Comparison of ENCODE assay signal across 7 mouse cellular contexts in genomic region chr9:86742959-86743911, GRCm38 (mm10). TPM values are rescaled to one million over a fixed set of nuclear protein-coding genes. Genes with fewer than 3 reads are reported as not detected.
DNase-seq lines count a peak whose midpoint lies in the region; ATAC-seq and TF ChIP-seq lines count a peak whose summit lies in the region.

Gene Prss35 (plus strand): TSS chr9:86743649.

- H3K27ac ChIP-seq in limb, embryonic 12.5 days, result peak within 1 kb of the TSS; percentile 62; the same call in 1 of the 2 replicates
- H3K27ac ChIP-seq in olfactory bulb, adult 2 months (ENCODE audit: insufficient read depth, low read depth, low read length), result no peak within 1 kb of the TSS

- H3K4me3 ChIP-seq in limb, embryonic 12.5 days (replicated peaks), result peak within 1 kb of the TSS; percentile 46
- peak within 1 kb of the TSS; percentile 40 for H3K4me3 ChIP-seq in olfactory bulb, adult 2 months (ENCODE audit: insufficient read depth, low read depth, low read length)

- H3K27me3 ChIP-seq in limb, embryonic 12.5 days, result peaks cover 6% of the 10 kb centered on the region; the same call in 1 of the 2 replicates

- TF ChIP-seq CTCF in brain, embryonic 14.5 days (IDR thresholded peaks at IDR 0.05; ENCODE audit: borderline replicate concordance, extremely low read depth, insufficient read depth, insufficient read length), result no peak
- TF ChIP-seq CTCF in olfactory bulb, adult 2 months (IDR thresholded peaks at IDR 0.05; ENCODE audit: insufficient read depth, low read depth, low read length), result 0 out of 2 replicates have a peak, but pooled peaks have one; percentile 10

- peak within 1 kb of the TSS; percentile 59 for H3K9ac ChIP-seq in limb, embryonic 12.5 days (replicated peaks)

- H3K36me3 ChIP-seq in limb, embryonic 12.5 days, result no peaks in the 10 kb centered on the region

- ATAC-seq in granulocyte monocyte progenitor cell, adult 5-6 weeks (replicated peaks; ENCODE audit: poor library complexity, severe bottlenecking), result peak; percentile 25; the same call in 1 of the 2 replicates
- peak; percentile 83; the same call in 1 of the 2 replicates for ATAC-seq in limb, embryonic 12.5 days (ENCODE audit: insufficient number of reproducible peaks, insufficient read depth, low FRiP score, low TSS enrichment, low read depth)

- no peaks in the 10 kb centered on the region for H3K9me3 ChIP-seq in limb, embryonic 12.5 days

- no peak for TF ChIP-seq POLR2A in brain, embryonic 14.5 days (IDR thresholded peaks at IDR 0.05; ENCODE audit: borderline replicate concordance, extremely low read depth, insufficient read depth, insufficient read length, poor library complexity, severe bottlenecking)
- no peak for TF ChIP-seq POLR2A in olfactory bulb, adult 2 months (IDR thresholded peaks at IDR 0.05; ENCODE audit: insufficient read depth, low read depth, low read length)

- DNase-seq in left cerebral cortex, postnatal 4 days, result peak; percentile 60
- DNase-seq in left cerebral cortex, adult 8-10 months (ENCODE audit: low spot score in 2 of 2), result no peak
- peak; percentile 78 for DNase-seq in brain, embryonic 14.5 days (ENCODE audit: low read depth)
- DNase-seq in urinary bladder, postnatal 10 days (ENCODE audit: low spot score), result no peak

- H3K4me1 ChIP-seq in limb, embryonic 12.5 days (replicated peaks), result peaks cover 16% of the 10 kb centered on the region
- H3K4me1 ChIP-seq in olfactory bulb, adult 2 months (ENCODE audit: control insufficient read depth, insufficient read depth, low read length), result peaks cover 10% of the 10 kb centered on the region; the same call in 1 of the 2 replicates

- WGBS in limb, embryonic 12.5 days, result 4% methylated on average over 19 of the region's 19 CpGs
- 2% methylated on average over 19 of the region's 19 CpGs for WGBS in olfactory bulb, adult 2 months

- intact Hi-C loops in left cerebral cortex, postnatal 4 days (cut with DNase I), result no loop called here

- H3K4me2 ChIP-seq in limb, embryonic 12.5 days, result peak within 1 kb of the TSS; percentile 74

RNA-seq across cellular contexts. Expression of gene Prss35, which starts in this region (rescaled TPM):
- 10 to 100 TPM; 10.9 to 11.4 TPM for total RNA-seq in left cerebral cortex, postnatal 4 days (2021)
- total RNA-seq in left cerebral cortex, adult 8-10 months (2022), result 1 to 10 TPM; 2.0 to 2.7 (median 2.3) TPM
- polyA plus RNA-seq in brain, embryonic 14.5 days (2012; rRNA removed), result 1.8 and 3.4 TPM in 2 replicates
- not detected in 2 replicates for total RNA-seq in granulocyte monocyte progenitor cell, adult 5-6 weeks (2014; fragmentation: Nextera tagmentation)
- not detected in 2 replicates for total RNA-seq in granulocyte monocyte progenitor cell, adult 5-6 weeks (2017)
- polyA plus RNA-seq in limb, embryonic 12.5 days (2016; fragmentation: Nextera tagmentation; extraction: Ambion mirVana), result 14.6 and 16.5 TPM in 2 replicates
- not detected in 2 replicates for polyA plus RNA-seq in olfactory bulb, adult 2 months (2012; ENCODE audit: insufficient read depth, insufficient read length, low replicate concordance, missing spikeins)

Comparison
In these comparisons a context has a peak if more than half of its experiments do, and no peak if none do; other contexts are left out.
1. DNase-seq: peak in left cerebral cortex, postnatal 4 days (single experiment) and brain, embryonic 14.5 days (single experiment); none in left cerebral cortex, adult 8-10 months (0 of 2) and urinary bladder, postnatal 10 days (single experiment).
2. Peak in ATAC-seq in granulocyte monocyte progenitor cell, adult 5-6 weeks; RNA of the gene not detected or under 1 TPM.